Mouse (Mus musculus) cerebellum, adult 2 months (tissue): ENCODE data around the gene Gga3.

Experiments used
- CTCF ChIP-seq: fragments of 200-500 bp; IDR thresholded peaks from 2 replicates; pipeline ENCODE4 v1.5.1; 2011; ENCODE audit warnings: low read depth, mild to moderate bottlenecking, control low read depth, low read length, moderate library complexity, borderline replicate concordance; ENCODE audit not compliant: insufficient read depth
- POLR2A ChIP-seq: fragments of 200-500 bp; IDR thresholded peaks from 2 replicates; pipeline ENCODE4 v1.6.1; 2011; ENCODE audit warnings: low read length, control low read depth, borderline replicate concordance; ENCODE audit not compliant: insufficient read depth

DNA sequence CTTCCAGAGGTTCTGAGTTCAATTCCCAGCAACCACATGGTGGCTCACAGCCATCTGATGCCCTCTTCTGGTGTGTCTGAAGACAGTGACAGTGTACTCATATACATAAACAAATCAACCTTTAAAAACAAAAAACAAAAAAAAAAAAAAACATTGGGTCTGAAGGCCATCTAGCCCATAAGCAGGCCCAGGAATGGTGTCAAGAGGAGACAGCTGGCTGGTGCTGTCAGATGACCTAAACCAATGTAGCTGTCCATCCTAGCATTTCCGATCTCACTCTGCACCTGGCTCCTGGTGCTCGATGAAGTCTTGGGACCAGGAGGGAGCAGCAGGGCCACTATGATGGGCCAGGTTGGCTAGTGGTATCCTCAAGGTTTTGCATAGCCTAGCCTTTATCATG lies 38.9 kb upstream of the Gga3 start:
- TF ChIP-seq CTCF (no peak), POLR2A (no peak)
